Mouse (Mus musculus): ENCODE measurements around the gene Abhd17b.
"Not testable (repeated sequence)": the region's sequence is repeated elsewhere in the genome, so short reads cannot be mapped to it uniquely, and the experiment has no call there.

Gene Abhd17b

GRCm38 (mm10) chr19:21653172-21653981 lies at the start of gene Abhd17b:
Abhd17b (plus strand) TSS chr19:21653185.
- DNase-seq = peak; percentile 76

- DNase-seq = no peak
Measured at GRCm38 (mm10) chr19:21603836-21604235, 49.1 kb upstream of the Abhd17b start.

GRCm38 (mm10) chr19:21605294-21605693 lies 47.7 kb upstream of the Abhd17b start:
- DNase-seq = no peak

- no peak for DNase-seq
Measured at GRCm38 (mm10) chr19:21610240-21610639, 42.7 kb upstream of the Abhd17b start.

- DNase-seq = no peak
Measured at GRCm38 (mm10) chr19:21611297-21611696, 41.7 kb upstream of the Abhd17b start.

- DNase-seq = no peak
Measured at GRCm38 (mm10) chr19:21611725-21612575, 41.0 kb upstream of the Abhd17b start.

- no peak for DNase-seq
Measured at GRCm38 (mm10) chr19:21615801-21616200, 37.2 kb upstream of the Abhd17b start.

GRCm38 (mm10) chr19:21623410-21624147 lies 29.4 kb upstream of the Abhd17b start:
- DNase-seq = no peak

- DNase-seq = no peak
Measured at GRCm38 (mm10) chr19:21624148-21624535, 28.8 kb upstream of the Abhd17b start.

- DNase-seq = no peak
Measured at GRCm38 (mm10) chr19:21626271-21626988, 26.6 kb upstream of the Abhd17b start.

- DNase-seq = not testable (repeated sequence)
Measured at GRCm38 (mm10) chr19:21628440-21628839, 24.5 kb upstream of the Abhd17b start.

- DNase-seq = no peak
Measured at GRCm38 (mm10) chr19:21629030-21629429, 24.0 kb upstream of the Abhd17b start.

- DNase-seq = no peak
Measured at GRCm38 (mm10) chr19:21629501-21629900, 23.5 kb upstream of the Abhd17b start.

- DNase-seq = peak; percentile 19
Measured at GRCm38 (mm10) chr19:21630656-21631331, 22.2 kb upstream of the Abhd17b start.

GRCm38 (mm10) chr19:21635406-21635805 lies 17.6 kb upstream of the Abhd17b start:
- no peak for DNase-seq

- DNase-seq = no peak
Measured at GRCm38 (mm10) chr19:21636907-21637306, 16.1 kb upstream of the Abhd17b start.

GRCm38 (mm10) chr19:21637672-21638071 lies 15.3 kb upstream of the Abhd17b start:
- DNase-seq = no peak

- no peak for DNase-seq
Measured at GRCm38 (mm10) chr19:21643935-21644334, 9.1 kb upstream of the Abhd17b start.

GRCm38 (mm10) chr19:21645301-21645700 lies 7.7 kb upstream of the Abhd17b start:
- no peak for DNase-seq

GRCm38 (mm10) chr19:21646142-21646541 lies 6.8 kb upstream of the Abhd17b start:
- no peak for DNase-seq

GRCm38 (mm10) chr19:21651664-21652063 lies 1.3 kb upstream of the Abhd17b start:
- no peak for DNase-seq

Measured in kidney, postnatal 10 days (tissue).